Mouse (Mus musculus): Measurements from ENCODE around the gene Rrad.
A peak's percentile ranks its signal among the peaks of the same experiment; 100 is the strongest.
"Not testable (repeated sequence)": the region's sequence is repeated elsewhere in the genome, so short reads cannot be mapped to it uniquely, and the experiment has no call there.

Gene Rrad

DNA sequence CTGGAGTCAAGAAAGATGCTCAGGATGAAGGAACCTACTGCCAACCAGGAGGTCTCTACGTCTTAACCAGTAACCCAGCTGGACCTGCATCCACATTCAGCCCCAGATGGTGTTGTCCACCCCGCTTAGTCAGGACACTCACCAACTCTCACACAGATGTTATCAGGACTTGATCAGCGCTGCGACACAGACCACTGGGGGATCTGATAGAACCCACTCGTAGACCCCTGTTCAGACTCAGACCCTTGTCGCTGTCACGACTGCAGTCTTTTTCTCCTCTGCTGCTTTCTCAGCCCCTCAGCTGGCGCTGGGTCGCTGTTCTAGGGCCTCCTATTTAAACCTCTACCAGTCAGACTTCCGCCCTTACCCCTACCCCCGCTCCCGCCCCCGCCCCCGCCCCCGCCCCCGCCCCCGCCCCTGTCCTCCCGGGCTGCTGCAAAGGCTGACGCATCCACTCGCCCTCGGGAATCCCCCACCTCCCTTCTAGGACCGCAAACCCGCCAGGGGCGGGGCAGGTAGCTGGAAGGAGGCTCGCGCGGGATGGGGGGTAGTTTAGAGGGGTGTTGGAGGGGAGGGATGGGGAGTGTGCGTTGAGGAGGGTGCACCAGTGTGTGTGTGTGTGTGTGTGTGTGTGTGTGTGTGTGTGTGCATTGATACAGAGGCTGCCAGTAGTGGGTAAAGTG lies at the start of gene Rrad:
TSS of gene Rrad (minus strand) at position 347 of the 683 bp plus-strand sequence.
- DNase-seq = peak; percentile 86

GRCm38 (mm10) chr8:104655614-104656013 lies 24.5 kb upstream of the Rrad start:
- no peak for DNase-seq

GRCm38 (mm10) chr8:104654984-104655383 lies 23.9 kb upstream of the Rrad start:
- peak; percentile 85 for DNase-seq

DNA sequence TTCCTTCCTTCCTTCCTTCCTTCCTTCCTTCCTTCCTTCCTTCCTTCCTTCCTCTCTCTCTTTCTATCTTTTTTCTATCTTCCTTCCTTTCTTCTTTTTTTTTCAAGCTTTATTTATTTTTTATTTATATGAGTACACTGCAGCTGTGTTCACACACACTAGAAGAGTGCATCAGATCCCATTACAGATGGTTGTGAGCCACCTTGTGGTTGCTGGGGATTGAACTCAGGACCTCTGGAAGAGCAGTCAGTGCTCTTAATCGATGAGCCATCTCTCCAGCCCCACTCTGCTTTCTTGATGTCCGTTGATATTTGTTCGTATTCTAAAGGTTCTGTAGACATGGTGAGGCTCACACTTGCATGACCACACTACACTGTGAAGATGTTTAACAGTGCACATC lies 13.1 kb upstream of the Rrad start:
- DNase-seq = not testable (repeated sequence)

- no peak for DNase-seq
These were observed 11.2 kb upstream of the Rrad start for GRCm38 (mm10) chr8:104642324-104642654.

GRCm38 (mm10) chr8:104641426-104642323 lies 10.5 kb upstream of the Rrad start, which contains the start of gene Ciao2b:
Ciao2b (minus strand) TSS chr8:104641965.
- peak; percentile 91 for DNase-seq

DNA sequence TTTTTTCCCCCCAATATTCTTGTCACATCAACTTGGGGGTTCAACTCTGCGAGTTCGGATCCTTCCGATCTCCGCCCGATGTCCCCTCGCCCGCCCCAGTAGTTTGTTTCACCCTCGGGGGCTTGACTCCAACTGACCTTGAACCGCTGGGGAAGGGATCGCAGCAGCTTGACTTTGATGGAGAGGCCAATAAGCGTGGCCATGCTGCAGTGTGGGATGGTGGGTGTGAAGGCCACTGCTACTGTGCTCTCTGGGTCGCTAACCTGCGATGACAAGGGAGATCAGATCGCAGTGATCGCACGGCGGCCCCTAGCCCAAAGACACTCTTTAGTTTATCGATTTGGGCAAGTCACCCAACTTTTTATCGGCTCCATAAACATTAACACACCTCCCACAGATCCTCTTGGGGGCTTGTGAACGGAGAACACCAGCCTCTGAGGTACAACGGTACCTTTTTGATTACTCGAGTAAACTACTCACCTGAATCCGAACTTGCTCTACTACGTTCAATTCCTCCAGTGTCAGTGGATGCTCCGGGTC lies 9.8 kb upstream of the Rrad start:
- DNase-seq = peak; percentile 25

- DNase-seq = peak; percentile 1
These were observed 9.1 kb upstream of the Rrad start for GRCm38 (mm10) chr8:104640241-104640640.

GRCm38 (mm10) chr8:104638010-104638409 lies 6.9 kb upstream of the Rrad start:
- peak; percentile 1 for DNase-seq

- peak; percentile 2 for DNase-seq
These were observed 4.0 kb upstream of the Rrad start for GRCm38 (mm10) chr8:104635004-104635710.

GRCm38 (mm10) chr8:104633156-104633744 lies 2.1 kb upstream of the Rrad start:
- no peak for DNase-seq

- DNase-seq = no peak
These were observed 1.4 kb upstream of the Rrad start for GRCm38 (mm10) chr8:104632486-104632885.

- DNase-seq = peak; percentile 28
These were observed 848 bp upstream of the Rrad start for GRCm38 (mm10) chr8:104631975-104632374.

DNA sequence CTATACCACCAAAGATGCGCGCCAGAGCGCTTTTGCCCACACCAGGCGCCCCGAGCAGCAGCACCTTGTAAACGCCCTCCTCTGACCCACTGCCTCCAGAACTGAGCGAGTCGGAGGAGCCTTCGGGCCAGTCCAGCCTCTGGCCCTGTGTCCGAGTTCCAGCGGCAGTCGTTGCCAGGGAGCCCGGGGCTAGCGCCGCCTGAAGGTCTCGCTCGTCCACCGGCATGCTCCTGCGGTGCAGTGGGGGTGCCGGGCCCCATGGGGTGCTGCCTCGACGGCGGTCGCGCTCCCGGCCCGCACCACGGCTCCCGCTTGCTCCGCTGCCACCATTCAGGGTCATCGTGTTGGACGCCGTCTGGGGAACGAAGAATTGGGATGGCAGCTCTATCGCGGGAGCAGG lies 553 bp downstream of the Rrad start:
- peak; percentile 55 for DNase-seq

GRCm38 (mm10) chr8:104630111-104630479 lies 1.0 kb downstream of the Rrad start:
- DNase-seq = no peak

DNA sequence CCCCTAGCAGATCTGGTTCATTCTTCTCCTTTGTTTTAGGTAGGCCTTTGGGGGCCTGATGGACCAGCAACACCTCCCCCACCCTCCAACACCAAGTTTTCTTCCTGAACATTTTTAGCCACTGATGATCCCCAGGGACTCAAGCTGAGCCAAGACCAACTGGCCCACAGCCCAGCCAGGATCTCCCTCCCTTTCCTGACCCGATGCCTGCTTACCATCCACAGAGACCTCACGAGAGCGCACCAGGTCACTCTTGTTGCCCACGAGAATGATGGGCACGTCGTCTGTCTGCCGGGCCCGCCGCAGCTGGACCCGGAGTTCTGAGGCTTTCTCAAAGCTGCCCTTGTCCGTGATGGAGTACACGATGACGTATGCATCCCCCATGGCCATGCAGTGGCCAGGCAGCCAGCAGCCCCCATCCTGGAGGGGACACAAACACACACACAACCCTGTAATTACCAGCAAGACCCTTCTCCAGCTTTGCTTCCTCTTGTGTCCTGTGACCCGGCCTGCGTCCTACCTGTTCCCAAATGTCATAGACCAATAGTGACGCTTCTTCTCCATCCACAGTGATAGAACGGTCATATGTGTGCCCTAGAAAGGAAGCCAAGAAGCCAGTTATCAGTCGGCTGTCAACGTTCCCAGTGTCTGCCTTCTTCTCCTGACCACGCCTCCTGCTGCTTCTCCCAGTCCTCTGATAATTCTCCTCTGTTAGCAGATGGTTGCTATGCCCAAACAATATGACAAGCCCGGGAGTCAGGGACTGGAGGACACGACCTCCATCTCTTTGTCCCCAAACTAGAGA lies 1.6 kb downstream of the Rrad start:
- no peak for DNase-seq

DNA sequence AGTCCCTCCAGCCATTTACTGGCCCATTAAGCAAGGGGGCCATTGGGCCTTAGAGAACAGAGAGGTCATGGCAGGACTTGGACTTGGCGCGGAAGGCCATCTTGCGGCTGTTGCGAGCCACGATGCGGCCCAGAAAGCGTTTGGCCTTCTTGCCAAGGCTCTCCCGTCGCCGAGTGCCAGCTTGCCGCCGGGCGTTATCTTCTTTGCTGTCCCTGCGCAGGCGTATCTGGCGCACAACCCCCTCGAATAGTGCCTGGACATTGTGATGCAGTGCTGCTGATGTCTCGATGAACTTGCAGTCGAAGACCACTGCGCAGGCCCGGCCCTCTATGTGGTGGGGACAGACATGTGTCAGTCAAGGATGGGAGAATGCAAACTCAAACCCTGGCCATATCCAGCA lies 2.7 kb downstream of the Rrad start:
- no peak for DNase-seq

- DNase-seq = no peak
These were observed 3.9 kb downstream of the Rrad start for GRCm38 (mm10) chr8:104627065-104627740.

GRCm38 (mm10) chr8:104624161-104624560 lies 7.0 kb downstream of the Rrad start, which contains the start of gene Cdh16:
Cdh16 (minus strand) TSS chr8:104624396.
- DNase-seq = no peak

DNA sequence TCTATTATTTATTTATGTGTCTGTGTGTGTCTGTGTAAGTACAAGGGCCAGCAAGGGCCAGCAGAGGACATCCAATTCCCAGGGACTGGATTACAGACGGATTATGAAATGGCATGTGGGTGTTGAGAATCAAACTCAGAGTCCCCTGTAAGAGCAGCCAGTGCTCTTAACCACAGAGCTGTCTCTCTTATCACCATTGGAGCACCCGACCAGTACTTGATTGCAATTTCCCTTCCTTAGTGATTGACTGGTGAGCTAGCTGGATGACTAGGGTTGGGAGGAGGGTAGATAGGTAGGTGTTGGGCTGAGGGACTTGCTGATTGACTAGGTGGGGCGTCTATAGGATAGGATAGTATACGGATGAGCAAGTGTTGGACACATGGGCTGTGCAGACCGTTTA lies 10.4 kb downstream of the Rrad start:
- DNase-seq = no peak

- no peak for DNase-seq
These were observed 18.0 kb downstream of the Rrad start for GRCm38 (mm10) chr8:104613119-104613518.
